Mouse (Mus musculus) T-helper 2 cell (primary cell): ENCODE measurements around the gene Gm3448.
"Not testable (repeated sequence)": the region's sequence is repeated elsewhere in the genome, so short reads cannot be mapped to it uniquely, and the experiment has no call there.

Experiments
- in situ Hi-C: fragments of 300-600 bp; cut with MboI, MseI; formaldehyde crosslinking; loops from one replicate; pipeline ENCODE4 v1.15.1; 2025; ENCODE audit warnings: high pct_unique_total_duplicates

Gene Gm3448

GRCm38 (mm10) chr17:15040455-15040854 is 882 bp downstream of the Gm3448 start:
- in situ Hi-C loops, result not testable (repeated sequence)

- in situ Hi-C loops, result not testable (repeated sequence)
Measured at GRCm38 (mm10) chr17:15031414-15031813, 9.9 kb downstream of the Gm3448 start.

DNA sequence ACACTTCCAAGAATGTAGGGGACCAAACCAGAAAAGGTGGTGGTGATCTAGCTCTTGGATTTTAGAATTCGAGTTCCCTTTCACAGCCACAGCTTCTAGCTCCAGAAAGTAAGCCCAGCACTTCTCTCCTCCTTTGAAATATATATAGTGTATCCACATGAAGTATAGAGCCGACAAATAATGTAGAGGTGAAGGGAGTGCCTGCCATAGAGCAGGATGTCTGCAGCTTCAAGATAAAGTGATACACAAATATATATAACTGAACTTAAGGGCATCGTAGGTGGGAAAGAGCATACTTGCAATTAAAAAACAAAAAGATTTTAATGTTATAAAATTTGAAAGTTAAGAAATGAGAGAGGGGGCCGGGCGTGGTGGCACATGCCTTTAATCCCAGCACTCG is 15.8 kb downstream of the Gm3448 start:
- in situ Hi-C loops, result not testable (repeated sequence)

DNA sequence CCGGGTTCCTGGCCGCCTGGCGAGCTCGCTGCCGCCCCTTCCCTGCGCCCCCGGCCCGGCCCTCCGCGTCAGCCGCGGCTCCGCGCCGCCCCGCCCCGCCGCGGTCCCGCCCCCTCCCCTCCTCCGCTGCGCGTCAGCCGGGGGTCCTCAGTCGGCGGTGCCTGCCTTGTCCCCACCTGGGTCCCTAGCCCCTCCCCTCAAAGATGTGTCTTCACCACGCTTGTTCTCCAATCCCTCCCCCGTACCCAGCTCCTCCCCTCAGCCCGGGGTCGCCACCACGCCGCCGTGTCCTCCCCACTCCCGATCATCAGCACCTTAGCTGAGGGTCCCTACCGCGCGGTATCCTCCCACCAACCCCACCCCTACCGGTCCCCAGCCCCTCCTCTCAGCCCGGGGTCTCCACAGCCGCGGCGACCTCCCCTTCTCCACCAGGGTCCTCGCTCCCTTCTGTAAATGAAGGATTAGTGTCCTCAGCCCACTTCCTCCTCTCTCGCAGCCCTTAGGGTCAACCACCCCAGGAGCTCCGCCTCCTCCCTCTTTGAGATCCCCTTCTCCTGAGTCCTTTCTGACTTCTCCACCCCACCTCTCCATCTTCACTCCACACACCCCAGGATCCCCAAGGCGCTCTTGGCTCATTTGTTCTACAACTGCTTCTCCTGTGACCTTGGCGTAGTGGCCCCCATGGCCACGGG is 16.7 kb downstream of the Gm3448 start:
- in situ Hi-C loops, result loop anchor here (25.0 kb wide), 1 partner anchor 363 kb away; the partner anchor contains the start of genes Dll1 and Fam120b

DNA sequence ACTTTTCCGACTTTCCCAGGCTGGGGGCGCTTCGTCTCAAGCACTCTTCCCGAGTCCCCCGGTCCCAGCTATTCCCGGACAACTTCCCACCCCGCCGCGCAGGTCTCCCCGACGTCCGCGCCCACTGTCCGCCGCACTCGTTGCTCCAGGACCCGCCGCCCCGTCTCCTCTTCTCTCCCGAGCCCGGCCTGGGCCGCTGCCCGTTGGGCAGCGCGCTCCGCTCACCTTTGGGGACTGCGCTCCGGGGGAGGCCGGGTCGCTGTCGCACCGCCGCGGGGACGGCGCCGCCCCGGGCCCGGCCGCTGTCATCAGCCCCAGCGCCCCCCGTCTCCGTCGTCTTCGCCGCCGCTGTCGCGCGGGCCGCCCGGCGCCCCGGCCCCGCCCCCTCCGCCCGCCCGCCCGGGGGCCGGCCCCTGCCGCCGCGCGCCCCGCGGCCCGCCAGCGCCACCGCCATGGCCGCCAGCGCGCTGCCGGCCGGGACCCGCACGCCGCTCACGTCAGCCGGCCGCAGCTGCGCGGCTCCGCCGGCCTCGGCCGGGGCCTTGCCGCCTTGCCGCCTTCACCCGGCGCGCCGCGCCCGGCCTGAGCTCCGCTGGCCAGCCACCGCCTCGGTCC is 17.4 kb downstream of the Gm3448 start:
- in situ Hi-C loops, result loop anchor here (25.0 kb wide), 1 partner anchor 363 kb away; the partner anchor contains the start of genes Dll1 and Fam120b

DNA sequence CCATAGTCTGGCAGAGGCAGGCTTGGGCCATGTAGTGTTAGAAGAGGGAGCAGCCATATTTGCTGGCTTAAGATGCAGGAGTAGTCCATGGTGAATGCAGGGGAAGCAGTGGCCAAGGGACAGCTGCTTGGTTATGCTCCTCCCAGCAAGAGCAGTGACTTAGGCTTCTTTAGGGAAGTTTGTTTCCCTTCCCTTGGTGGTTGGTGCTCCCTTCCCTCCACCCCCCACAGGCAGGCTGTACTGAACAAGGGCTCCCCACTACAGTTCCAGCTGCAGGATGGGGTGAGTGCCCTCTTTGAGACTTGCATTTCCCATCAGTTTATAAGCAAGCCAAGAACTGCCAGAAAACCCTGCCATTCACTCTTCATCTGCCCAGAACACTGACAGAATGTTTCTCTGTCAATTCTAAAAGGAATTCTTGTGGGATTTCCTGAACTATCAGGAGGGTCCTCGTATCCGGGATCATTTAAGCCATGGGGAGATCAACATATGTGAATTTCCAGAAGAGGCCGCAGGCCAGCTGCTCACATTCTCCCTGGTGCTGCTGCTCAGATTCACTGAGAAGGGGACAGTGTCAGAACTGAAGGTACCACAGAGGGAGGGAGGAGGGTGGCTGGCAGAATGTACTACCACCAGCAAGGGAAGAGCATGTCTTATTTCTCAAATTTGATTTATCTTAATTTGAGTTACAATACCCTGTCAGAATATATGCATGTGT is 19.7 kb downstream of the Gm3448 start:
- in situ Hi-C loops, result loop anchor here (25.0 kb wide), 1 partner anchor 366 kb away; the partner anchor contains the start of genes Dll1 and Fam120b

DNA sequence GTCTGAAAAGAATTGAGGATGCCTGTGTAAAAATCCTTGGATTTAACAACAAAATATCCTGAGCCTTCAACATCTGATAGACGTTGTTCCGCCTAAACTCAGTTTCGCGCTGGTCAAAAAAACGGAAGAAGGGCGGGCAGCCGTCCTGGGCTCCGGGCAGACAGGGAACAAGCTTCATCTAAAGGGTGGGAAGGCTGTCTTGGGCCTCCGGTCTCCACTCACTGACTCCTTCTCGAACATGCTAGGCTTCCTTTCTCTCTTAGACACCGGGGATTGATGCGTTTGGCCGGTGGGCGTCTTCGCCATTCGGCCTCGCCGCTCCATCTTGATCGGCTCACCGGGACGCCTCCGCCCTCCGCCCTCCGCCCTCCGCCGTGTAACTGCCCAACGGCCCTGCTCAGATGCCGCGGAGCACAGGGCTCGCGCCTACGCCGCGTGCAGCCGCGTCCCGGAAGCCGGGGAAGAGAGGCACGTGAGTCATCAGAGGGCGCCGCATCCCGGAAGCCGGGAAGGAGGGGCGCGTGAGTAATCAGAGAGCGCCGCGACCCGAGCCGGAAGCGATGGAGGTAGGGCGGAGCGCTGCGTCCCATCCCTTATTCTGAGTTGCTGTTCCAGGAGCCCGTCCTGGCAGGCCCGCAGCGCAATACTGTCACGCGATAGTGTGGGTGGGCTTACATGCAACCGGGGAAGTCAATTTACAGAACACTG is 31.5 kb downstream of the Gm3448 start, which contains the start of gene Gm3435:
TSS of gene Gm3435 (plus strand) at position 471 of the 708 bp plus-strand sequence.
- in situ Hi-C loops, result loop anchor here (10.0 to 25.0 kb wide), 2 partner anchors 55 to 377 kb away; partner anchors contain the start of genes Dll1 and Fam120b

DNA sequence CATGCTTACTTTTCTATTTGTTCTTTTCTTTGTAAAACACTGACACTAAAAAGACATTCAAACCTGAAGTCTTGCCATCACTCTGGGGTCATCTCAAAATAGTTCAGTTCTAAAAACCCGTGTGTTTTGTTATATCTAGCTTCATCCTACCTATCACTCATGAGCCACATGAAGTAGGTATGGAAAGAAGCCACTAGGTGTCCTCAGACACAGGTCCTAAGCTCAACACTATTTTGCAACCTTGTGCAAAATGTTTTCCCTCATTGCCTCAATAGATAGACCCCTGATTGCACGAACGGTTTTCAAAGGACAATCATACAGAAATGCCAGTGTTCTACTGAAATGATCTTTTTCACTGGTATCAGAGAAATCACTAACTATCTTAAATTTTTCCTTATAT is 32.2 kb downstream of the Gm3448 start:
- in situ Hi-C loops, result loop anchor here (10.0 to 25.0 kb wide), 2 partner anchors 54 to 378 kb away; partner anchors contain the start of genes Dll1 and Fam120b

DNA sequence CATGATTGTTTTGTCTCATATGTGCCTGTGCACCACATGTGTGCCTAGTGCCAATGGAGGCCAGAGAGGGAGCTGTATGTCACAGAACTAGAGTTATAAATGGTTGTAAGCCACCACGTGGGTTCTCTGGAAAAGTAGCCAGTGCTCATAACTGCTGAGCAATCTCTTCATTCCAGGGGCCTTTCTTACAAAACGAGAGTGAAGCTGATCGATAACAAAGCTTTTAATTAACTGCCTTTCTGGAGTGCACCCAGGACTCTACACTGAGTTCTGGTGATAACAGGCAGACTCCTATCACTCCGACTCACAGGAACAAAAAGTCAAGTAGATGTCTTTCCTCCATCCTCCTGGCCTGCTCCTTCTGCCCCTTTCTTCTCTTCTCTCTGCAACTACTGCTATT is 41.3 kb downstream of the Gm3448 start:
- in situ Hi-C loops, result loop anchor here (10.0 to 25.0 kb wide), 2 partner anchors 45 to 387 kb away; partner anchors contain the start of genes Dll1 and Fam120b

GRCm38 (mm10) chr17:14994140-14994539 is 47.2 kb downstream of the Gm3448 start:
- in situ Hi-C loops, result not testable (repeated sequence)

DNA sequence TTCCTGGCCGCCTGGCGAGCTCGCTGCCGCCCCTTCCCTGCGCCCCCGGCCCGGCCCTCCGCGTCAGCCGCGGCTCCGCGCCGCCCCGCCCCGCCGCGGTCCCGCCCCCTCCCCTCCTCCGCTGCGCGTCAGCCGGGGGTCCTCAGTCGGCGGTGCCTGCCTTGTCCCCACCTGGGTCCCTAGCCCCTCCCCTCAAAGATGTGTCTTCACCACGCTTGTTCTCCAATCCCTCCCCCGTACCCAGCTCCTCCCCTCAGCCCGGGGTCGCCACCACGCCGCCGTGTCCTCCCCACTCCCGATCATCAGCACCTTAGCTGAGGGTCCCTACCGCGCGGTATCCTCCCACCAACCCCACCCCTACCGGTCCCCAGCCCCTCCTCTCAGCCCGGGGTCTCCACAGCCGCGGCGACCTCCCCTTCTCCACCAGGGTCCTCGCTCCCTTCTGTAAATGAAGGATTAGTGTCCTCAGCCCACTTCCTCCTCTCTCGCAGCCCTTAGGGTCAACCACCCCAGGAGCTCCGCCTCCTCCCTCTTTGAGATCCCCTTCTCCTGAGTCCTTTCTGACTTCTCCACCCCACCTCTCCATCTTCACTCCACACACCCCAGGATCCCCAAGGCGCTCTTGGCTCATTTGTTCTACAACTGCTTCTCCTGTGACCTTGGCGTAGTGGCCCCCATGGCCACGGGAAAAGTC is 48.1 kb downstream of the Gm3448 start:
- in situ Hi-C loops, result not testable (repeated sequence)

- in situ Hi-C loops, result not testable (repeated sequence)
Measured at GRCm38 (mm10) chr17:14992522-14993138, 48.7 kb downstream of the Gm3448 start.

DNA sequence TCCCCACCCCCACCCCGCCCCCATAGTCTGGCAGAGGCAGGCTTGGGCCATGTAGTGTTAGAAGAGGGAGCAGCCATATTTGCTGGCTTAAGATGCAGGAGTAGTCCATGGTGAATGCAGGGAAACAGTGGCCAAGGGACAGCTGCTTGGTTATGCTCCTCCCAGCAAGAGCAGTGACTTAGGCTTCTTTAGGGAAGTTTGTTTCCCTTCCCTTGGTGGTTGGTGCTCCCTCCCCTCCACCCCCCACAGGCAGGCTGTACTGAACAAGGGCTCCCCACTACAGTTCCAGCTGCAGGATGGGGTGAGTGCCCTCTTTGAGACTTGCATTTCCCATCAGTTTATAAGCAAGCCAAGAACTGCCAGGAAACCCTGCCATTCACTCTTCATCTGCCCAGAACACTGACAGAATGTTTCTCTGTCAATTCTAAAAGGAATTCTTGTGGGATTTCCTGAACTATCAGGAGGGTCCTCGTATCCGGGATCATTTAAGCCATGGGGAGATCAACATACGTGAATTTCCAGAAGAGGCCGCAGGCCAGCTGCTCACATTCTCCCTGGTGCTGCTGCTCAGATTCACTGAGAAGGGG is 51.1 kb downstream of the Gm3448 start:
- in situ Hi-C loops, result not testable (repeated sequence)

- in situ Hi-C loops, result not testable (repeated sequence)
Measured at GRCm38 (mm10) chr17:14978362-14979038, 62.8 kb downstream of the Gm3448 start, which contains the start of the genes 9030025P20Rik and Gm3417. 9030025P20Rik (plus strand) TSS chr17:14978468. Gm3417 (minus strand) TSS chr17:14978790.

- in situ Hi-C loops, result not testable (repeated sequence)
Measured at GRCm38 (mm10) chr17:14977718-14978361, 63.5 kb downstream of the Gm3448 start.

DNA sequence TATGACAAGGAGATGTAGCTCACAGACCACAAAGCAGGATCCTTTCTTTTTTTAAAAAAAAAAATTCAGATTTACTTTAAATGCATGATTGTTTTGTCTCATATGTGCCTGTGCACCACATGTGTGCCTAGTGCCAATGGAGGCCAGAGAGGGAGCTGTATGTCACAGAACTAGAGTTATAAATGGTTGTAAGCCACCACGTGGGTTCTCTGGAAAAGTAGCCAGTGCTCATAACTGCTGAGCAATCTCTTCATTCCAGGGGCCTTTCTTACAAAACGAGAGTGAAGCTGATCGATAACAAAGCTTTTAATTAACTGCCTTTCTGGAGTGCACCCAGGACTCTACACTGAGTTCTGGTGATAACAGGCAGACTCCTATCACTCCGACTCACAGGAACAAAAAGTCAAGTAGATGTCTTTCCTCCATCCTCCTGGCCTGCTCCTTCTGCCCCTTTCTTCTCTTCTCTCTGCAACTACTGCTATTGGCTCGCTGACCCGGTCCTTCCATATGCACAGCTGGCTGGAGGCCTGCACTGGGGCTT is 72.9 kb downstream of the Gm3448 start:
- in situ Hi-C loops, result loop anchor here (25.0 kb wide), 1 partner anchor 769 kb away; no protein-coding TSS in a partner anchor

DNA sequence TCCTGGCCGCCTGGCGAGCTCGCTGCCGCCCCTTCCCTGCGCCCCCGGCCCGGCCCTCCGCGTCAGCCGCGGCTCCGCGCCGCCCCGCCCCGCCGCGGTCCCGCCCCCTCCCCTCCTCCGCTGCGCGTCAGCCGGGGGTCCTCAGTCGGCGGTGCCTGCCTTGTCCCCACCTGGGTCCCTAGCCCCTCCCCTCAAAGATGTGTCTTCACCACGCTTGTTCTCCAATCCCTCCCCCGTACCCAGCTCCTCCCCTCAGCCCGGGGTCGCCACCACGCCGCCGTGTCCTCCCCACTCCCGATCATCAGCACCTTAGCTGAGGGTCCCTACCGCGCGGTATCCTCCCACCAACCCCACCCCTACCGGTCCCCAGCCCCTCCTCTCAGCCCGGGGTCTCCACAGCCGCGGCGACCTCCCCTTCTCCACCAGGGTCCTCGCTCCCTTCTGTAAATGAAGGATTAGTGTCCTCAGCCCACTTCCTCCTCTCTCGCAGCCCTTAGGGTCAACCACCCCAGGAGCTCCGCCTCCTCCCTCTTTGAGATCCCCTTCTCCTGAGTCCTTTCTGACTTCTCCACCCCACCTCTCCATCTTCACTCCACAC is 79.7 kb downstream of the Gm3448 start:
- in situ Hi-C loops, result loop anchor here (25.0 kb wide), 1 partner anchor 776 kb away; no protein-coding TSS in a partner anchor
